28 mouse cellular contexts compared by ENCODE assay signal in genomic region chr13:96487230-96487629, GRCm38 (mm10). TPM values are rescaled to one million over a fixed set of nuclear protein-coding genes. Genes with fewer than 3 reads are reported as not detected.
DNase-seq lines count a peak whose midpoint lies in the region; ATAC-seq lines count a peak whose summit lies in the region.
"Had no signal": no experiment of that assay in that cellular context is flagged by ENCODE, and none has a peak within 500 bp of the region (broad histone marks: within the 10 kb centered on the region; RNA-seq: fewer than 3 reads in every experiment).

No protein-coding gene starts in this region.

- peak; percentile 95 for ATAC-seq in CD4-positive, CD25-positive, alpha-beta regulatory T cell, adult 4 months
- ATAC-seq: forebrain, postnatal 0 days; intestine, embryonic 15.5 days; lung, postnatal 0 days had no signal

- DNase-seq in 416B (ENCODE audit: low read depth): peak; percentile 84
- DNase-seq in fat pad, adult 2 months (ENCODE audit: extremely low read depth, low read depth, low spot score): peak; percentile 34
- DNase-seq in natural killer cell, adult 2 months (ENCODE audit: low spot score in 2 of 2): peak; percentile 14 to 24
- no peak for DNase-seq in lung, adult 18-20 months
- no peak for DNase-seq in frontal cortex, postnatal 36 days (ENCODE audit: low spot score in 2 of 2)
- DNase-seq in ovary, adult 18-20 months (ENCODE audit: low spot score): no peak
- DNase-seq: cerebellum, adult 11 months; cerebellum, postnatal 10 days; forebrain, postnatal 0 days; gastrocnemius, postnatal 36 days; heart, postnatal 36 days; kidney, postnatal 25 days; liver; right cerebral cortex, adult 18-20 months had no signal

RNA-seq across cellular contexts. Expression of gene Gm17622, which starts 3.3 kb away (rescaled TPM):
- not detected for polyA plus RNA-seq in CD4-positive, CD25-positive, alpha-beta regulatory T cell, adult 4 months (2017; shearing (Covaris generic))
- polyA plus RNA-seq: embryonic facial prominence, embryonic 11.5 days; forebrain, embryonic 11.5 days; forebrain, postnatal 0 days; G1E; heart, embryonic 15.5 days; hindbrain, embryonic 14.5 days; intestine, embryonic 15.5 days; kidney, embryonic 14.5 days; limb, embryonic 10.5 days; liver, embryonic 16.5 days; lung, postnatal 0 days; midbrain, embryonic 12.5 days; neural tube, embryonic 13.5 days; urinary bladder, adult 2 months had no signal

RNA-seq across cellular contexts. Expression of gene Ankdd1b, which starts 16.2 kb away (rescaled TPM):
- polyA plus RNA-seq in CD4-positive, CD25-positive, alpha-beta regulatory T cell, adult 4 months (2017; shearing (Covaris generic)): not detected
- polyA plus RNA-seq: embryonic facial prominence, embryonic 11.5 days; forebrain, embryonic 11.5 days; forebrain, postnatal 0 days; G1E; hindbrain, embryonic 14.5 days; limb, embryonic 10.5 days; liver, embryonic 16.5 days; midbrain, embryonic 12.5 days; neural tube, embryonic 13.5 days had no signal

RNA-seq across cellular contexts. Expression of gene Polk, which starts 55.1 kb away (rescaled TPM):
- polyA plus RNA-seq in CD4-positive, CD25-positive, alpha-beta regulatory T cell, adult 4 months (2017; shearing (Covaris generic)): 10 to 100 TPM; 22.2 to 24.7 TPM

RNA-seq across cellular contexts. Expression of gene Col4a3bp, which starts 55.2 kb away (rescaled TPM):
- polyA plus RNA-seq in CD4-positive, CD25-positive, alpha-beta regulatory T cell, adult 4 months (2017; shearing (Covaris generic)): 10 to 100 TPM in 1 of 2 experiments, 1 to 10 TPM in 1; 6.3 to 10.1 TPM

Comparison
In these comparisons a context has a peak if more than half of its experiments do, and no peak if none do; other contexts are left out.
1. DNase-seq: peak in 416B (single experiment), fat pad, adult 2 months (single experiment) and natural killer cell, adult 2 months (2 of 2); none in lung, adult 18-20 months (0 of 2), frontal cortex, postnatal 36 days (0 of 2) and ovary, adult 18-20 months (single experiment).